Mouse (Mus musculus) thymus, adult 2 months (tissue): ENCODE results near the gene Trem1.

Experiments used
- CTCF ChIP-seq: fragments of 200-500 bp; IDR thresholded peaks from 2 replicates; pipeline ENCODE4 v1.5.1; 2012; ENCODE audit warnings: mild to moderate bottlenecking, control low read depth, low read length, moderate library complexity, borderline replicate concordance; ENCODE audit not compliant: control insufficient read depth, poor library complexity, insufficient read depth; ENCODE audit errors: extremely low read depth
- POLR2A ChIP-seq: fragments of 200-500 bp; IDR thresholded peaks from 2 replicates; pipeline ENCODE4 v1.6.1; 2012; ENCODE audit warnings: mild to moderate bottlenecking, low read length, control low read depth, moderate library complexity; ENCODE audit not compliant: control insufficient read depth, poor library complexity, insufficient read depth; ENCODE audit errors: extremely low read depth

GRCm38 (mm10) chr17:48256575-48256974, 24.0 kb downstream of the Trem1 start:
- TF ChIP-seq CTCF (no peak), POLR2A (no peak)
